Mouse (Mus musculus): ENCODE data around the gene Cmss1.

GRCm38 (mm10) chr16:57570789-57571311 is 35.8 kb downstream of the Cmss1 start:
- TF ChIP-seq CTCF (IDR thresholded peaks at IDR 0.05; ENCODE audit: extremely low read depth, insufficient read length, insufficient replicate concordance, low read depth, low read length) (no peak), POLR2A (IDR thresholded peaks at IDR 0.05; ENCODE audit: low read depth, low read length) (no peak)

All from small intestine, adult 2 months (tissue).